Mouse (Mus musculus) cerebellum, postnatal 14 days (tissue): ENCODE measurements around the gene Gm45234.

Experiments used
- DNase-seq, 2 experiments: peaks; one replicate each; pipeline ENCODE4 v3.0.0; 2021; ENCODE audit warnings: mixed read lengths in 2 of 2

The Gm45234 gene

DNA sequence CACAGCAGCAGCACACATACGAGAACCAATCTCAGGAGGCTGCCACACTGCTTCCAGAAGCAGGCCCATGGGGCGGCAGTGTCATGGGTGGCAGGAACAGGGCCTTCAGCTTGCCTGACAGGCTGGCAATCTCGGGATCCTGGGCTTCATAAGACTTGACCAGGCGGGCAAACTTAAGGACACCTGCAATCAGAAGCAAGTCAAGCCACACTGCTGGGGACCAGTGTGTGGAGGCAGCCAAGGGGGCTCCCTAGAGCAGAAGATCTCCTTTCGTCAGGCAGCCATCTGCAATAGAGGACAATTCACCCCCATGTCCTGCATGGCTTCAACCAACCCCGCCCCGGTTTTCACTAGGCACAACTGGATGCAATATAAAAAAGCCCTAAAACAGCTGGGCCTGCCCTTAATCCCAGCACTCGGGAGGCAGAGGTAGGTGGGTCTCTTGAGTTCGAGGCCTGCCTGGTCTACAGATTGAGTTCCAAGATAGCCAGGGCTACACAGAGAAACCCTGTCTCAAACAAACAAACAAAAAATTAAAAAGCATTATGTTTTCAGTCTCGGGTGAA lies 16.5 kb downstream of the Gm45234 start:
- no peak for DNase-seq

DNA sequence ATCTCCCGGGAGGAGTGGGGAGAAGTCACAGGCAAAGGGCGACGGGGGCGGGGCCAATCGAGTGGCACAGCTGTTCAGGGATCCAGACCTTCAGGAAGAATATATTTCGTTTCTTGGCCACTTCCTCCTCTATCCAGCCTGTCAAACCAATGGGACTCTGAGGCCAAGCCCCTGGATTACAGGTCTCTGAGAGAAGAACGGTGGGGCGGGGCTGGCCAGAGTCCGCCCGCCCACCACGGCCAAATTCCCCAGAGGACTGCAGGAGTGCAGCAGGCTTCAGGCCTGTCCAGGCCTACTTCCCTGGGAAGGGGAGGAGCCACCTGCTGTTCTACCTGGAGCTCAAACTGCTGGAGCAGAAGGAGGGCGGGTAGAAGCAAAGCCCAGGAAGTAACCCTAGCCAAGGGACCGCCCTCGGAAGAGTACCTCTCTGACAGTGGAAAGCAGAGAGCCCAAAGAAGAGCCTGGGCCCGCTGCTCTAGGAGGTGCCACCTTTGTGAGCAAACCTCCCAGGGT lies 17.3 kb downstream of the Gm45234 start, which contains the start of gene Ptpn6:
Ptpn6 (minus strand) TSS at position 204 of the 513 bp plus-strand sequence.
- DNase-seq: peak in 1 of 2 experiments; percentile 32

DNA sequence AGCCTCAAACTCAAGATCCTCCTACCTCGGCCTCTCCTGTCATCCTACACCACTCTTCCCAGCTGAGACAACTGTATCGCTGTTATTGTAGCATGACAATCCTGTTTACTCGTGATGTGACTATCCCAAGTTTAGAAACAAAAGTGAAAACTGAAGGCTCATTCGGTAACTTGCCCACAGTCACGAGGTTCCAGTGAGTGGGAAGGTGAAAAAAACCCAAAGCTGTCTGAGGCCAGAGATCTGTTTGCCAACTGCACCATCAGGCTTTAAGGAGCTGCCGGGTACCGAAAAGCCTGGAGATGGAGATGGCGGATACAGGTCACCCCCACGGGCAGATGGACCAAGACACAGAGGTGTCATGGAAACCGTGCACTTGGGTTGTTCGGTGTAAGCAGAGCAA lies 18.8 kb downstream of the Gm45234 start:
- no peak for DNase-seq

DNA sequence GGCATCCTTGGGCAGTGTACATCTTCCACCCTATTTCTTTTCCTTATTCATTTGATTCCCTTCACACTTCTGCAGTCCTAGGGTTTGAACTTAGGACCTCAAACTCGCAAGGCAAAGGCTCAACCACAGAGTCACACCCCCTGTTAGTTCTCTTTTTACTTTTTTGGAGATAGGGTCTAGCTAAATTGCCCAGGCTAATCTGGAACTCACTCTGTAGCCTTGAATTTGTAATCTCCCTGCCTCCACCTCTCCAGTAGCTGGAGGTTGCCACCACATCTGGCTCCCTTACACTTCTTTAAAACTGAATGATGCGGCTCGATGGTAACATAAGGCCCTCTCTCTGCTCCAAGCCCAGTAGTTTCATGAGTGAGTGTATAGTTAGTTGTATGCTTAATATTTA lies 21.4 kb downstream of the Gm45234 start:
- DNase-seq: no peak

DNA sequence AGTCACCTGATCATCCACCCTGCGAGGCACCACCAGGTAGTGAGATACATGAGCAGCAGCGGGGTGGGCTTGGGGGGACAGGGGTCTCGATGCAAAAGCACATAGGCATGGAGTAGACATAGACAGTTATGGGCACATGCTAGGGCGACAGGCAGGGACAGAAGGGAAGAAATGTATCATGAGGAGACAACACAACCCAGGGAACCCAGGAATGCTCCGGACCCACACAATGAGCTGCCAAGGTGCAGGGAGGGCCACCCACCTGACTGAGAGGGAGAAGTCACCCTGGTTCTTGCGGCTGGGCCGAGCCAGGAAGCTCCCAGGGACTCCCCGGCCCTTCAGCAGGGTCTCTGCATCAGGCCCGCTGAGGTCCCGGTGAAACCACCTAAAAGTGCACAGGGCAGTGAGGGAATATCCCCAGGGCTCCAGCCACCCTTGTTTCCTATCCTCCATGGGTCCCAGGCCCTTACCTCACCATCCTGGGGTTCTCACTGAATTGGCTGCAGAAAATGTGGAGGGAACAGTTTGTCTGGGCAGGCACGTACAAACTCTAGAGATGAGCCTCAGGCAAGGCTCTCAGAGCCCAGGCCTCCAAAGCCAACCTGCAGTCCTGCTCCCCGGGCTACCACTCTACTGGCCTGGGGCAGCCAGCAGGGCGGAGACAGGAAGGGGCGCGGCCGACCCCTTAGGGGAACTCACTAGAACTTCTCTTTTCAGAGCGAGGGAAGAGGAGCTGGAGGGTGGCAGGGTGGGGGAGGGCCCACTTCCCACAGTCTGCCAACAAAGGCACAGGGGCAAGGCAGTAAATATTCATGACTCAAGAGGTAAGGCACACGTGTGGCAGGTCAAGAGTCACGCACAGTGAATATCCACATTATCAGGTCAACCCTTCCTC lies 23.1 kb downstream of the Gm45234 start:
- DNase-seq: no peak

DNA sequence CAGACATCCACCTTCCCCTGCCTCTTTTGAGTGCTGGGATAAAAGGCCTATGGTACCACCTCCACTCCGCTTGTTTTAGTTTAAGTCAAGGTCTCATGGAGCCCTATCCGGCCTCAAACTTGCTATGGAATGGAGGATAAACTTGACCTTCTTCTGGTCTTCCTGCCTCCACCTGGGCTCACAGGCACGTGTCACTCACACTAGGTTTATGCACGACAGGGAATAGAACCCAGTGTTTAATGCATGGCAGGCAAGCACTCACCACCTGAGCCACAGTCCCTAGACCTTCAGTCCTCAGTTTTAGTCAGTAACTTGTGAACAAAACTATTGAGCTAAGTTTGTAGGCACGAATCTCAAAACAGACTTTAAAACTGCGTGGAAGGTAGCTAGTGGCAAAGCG lies 24.8 kb downstream of the Gm45234 start:
- DNase-seq: no peak

DNA sequence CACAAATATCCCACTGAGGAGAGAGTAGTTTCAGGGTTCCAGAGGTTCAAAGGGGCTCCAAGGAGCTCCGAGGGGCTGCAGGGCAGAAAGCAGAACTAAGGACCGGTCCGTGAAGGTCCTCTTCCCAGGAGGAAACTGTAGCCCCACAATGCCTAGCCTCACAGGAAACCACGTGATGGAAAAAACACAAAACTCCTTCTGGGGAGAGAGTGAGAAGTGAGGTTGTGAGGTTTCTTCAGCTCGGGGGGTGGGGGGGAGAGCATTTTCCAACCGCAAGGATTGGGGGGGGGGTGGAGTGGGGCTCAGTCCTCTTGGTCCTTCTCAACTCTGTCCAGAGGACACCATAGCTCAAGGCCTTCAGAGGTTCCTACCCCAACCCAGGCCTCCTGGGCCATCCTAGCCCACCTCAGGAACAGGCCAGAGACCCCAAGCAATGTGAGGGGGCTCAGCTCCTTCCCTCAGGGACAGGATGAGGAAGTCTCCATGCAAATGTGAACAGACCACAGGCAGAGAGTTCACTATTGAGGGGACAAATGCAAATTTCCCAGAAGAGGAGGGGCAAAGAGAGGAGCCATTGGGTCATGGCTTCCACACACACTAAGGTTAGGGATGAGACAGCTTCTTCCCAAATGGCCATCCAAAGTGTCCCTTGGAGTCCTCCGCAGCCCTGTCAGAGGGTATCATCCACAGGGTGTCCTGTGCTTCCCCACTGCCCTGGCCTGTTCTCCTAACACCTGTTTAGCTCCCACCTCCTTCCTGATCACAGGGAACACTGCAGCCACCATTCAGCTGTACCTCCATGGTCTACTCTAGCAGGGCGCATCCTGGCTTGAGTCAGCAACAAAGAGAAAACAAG lies 25.7 kb downstream of the Gm45234 start:
- no peak for DNase-seq

DNA sequence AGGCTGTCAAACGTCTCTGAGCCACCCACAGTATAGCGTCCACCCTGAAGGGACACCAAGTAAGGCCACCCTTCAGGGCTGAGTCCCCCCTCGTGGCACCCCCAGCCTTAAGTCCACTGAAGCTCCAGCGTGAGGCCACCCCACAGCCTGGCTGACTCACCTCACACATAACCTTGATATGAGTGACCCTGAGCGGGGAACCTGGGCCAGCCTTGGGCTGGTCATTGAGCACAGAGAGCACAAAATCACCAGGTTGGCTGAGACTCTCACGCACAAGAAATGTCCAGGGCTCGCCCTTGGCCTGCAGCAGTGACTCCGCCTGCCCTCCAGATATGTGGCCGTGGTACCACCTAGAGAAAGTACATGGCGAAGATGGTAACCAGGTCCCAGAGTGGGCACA lies 27.2 kb downstream of the Gm45234 start:
- DNase-seq: no peak

DNA sequence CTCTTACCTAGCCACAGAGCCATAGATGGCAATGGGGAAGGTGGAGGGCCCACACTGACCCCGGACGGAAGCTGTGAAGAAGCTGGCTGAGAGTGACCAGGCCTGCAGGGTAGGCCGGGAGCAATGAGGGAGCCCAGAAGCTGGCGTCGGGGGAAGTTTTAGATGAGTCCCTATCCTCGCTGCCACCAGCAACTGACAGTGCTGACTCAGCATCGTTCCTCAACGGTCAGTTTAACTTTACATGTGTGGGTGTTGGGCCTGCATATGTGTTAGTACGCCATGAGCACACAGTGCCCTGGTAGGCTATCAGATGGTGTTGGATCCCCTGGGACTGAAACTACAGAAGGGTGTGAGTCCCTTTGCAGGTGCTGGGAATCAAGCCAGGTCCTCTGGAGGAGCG lies 31.3 kb downstream of the Gm45234 start:
- DNase-seq: no peak

DNA sequence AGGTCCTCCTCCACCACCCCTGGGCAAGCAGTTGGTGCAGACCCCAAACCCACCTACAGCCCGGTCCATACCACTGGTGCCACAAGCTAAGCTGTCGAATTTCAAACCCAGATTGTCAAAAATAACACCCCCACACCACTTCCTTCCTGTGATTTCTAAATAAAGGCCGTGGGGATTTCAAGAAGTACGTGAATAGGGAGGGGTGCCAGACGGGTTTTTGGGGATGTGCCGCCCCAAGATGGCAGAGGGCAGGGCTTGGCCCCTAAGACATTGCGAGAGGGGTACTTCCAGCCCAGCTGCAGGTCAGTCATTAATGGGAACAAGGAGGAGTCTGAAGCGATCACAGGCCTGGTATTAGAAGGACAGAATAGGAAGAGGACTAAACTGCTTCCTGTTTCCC lies 32.3 kb downstream of the Gm45234 start:
- no peak for DNase-seq

DNA sequence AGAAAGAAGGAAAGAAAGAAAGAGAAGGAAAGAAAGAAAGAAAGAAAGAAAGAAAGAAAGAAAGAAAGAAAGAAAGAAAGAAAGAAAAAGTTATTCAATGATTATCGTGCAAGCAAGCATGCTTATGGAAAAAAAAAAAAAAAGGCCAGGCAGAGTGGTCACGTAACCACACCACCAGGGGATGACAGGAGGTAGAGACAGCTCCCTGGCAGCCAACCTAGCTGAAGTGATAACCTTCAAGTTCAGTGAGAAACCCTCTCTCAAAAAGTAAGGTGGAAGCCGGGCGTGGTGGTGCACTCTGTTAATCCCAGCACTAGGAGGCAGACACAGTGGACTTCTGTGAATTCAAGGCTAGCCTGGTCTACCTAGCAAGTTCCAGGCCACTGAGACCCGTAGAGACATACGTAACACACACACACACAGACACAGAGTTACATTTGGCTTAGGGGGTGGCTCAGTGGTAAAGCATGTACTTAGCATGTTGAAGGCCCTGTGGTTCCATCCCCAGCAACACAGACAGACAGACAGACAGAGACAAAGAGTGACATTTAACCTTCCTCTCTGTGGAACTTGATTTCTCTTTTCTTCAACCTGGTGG lies 32.8 kb downstream of the Gm45234 start:
- no peak for DNase-seq

DNA sequence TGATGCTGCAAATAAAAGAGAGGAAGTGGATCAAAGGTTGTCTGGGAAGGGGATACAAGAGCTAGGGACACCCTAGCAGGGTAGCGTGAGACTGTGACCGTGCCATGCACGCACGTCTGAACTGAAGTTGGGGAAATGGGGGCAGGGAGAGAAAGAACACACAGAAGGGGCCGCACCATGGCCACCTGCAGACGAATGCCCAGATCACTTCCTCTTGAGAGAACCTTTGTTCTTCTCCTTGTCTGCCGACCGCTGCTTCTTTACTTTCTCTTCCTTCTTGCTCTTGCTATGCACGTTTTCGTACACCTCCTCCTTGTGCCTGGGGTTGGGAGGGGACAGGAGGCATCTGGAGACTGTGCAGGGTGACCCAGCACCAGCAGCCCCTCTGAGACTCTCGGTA lies 34.9 kb downstream of the Gm45234 start:
- DNase-seq: no peak

DNA sequence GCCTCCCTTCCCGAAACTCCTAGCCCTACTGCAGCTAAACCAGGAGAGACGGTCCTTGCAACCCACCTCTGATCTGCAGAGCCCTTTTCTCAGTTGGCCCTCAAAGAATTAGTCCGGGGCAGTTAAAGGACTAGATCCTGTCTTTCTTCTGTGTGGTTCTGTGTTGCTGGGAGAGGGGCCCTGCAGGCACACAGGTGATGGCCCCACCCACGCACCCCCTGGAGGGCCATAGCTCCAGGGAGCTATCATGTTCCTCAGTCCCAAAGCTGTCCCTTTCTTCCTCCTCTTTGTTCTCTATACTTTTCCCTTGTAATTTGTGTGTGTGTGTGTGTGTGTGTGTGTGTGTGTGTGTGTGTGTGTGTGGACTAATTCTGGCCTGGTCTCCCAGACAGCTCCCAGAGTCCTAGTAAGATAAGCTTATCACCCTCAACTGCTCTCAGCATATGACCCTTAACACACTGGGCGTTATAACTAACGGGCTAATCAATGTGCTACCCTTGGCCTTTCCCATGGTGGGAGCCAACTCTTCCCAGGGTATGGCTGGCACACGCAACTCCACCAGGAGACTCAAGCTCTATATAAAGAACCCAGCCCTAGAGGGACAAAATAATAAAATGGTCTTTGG lies 36.4 kb downstream of the Gm45234 start:
- DNase-seq: no peak

DNA sequence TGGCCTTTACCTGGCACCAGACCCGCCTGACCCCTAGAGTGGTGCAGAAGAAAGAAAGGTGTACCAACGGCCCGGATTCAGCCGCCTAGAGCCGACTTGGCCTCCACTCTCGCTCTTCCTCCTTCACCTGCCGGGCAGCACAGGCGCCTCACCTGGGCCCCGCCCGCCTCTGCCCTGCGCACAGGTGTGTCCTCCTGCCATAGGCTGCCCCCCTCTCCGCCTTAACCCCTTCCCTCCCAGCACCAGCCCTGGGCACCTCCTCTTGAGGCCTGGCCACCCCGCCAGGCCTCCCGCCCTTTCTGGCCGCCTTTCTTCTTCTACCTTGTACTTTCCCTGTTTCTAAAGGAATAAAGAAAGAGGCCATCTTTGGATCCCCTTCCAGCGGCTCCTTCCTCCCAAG lies 37.1 kb downstream of the Gm45234 start:
- no peak for DNase-seq

DNA sequence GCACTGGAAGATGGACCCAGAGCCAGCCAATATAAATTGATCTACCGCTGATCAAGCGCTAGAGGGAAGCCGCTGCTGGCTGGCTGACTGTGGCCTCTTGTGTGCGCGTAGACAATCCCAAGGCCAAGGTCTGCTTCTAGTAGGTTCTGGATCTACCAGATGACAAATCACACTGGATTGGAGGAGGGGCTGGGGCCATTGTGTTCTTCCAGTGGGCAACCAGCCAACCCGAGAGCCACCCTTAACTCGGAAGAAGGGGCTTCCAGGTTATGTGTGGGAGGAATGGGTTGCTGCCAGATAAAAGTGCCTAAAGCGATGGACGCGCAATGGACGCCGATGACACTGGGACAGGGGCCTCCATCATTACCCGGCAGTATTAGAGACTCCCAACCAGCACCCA lies 37.9 kb downstream of the Gm45234 start:
- no peak for DNase-seq

DNA sequence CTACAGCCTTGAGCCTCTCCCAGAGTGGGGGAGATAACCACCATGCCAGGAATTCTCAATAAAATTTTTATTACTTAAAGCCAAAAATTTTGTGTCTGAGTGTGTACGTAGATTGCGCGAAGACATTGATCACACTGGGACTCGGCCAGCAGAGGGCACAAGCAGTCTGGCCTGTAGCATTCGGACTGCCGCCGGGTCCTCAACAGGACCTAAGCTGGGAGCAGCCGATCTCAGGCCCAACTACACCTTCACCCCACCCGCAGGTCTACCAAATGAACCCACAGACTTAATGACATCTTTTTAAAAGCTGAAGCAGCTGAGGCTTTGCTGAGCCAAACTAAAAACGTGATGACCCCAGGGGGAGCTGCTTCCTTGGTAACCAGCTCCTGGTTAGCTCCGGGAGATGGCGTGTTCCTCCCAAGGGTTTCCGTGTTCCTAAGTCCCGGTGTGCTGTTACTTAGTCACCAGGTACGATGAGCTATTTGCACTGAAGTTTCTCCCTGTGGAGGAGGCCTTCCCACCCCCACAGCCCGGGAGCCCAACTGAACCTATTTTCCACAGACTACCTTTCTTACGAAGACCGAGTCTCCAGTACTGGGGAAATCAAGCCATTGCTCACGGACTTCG lies 38.8 kb downstream of the Gm45234 start:
- DNase-seq: peak; percentile 58 to 67

DNA sequence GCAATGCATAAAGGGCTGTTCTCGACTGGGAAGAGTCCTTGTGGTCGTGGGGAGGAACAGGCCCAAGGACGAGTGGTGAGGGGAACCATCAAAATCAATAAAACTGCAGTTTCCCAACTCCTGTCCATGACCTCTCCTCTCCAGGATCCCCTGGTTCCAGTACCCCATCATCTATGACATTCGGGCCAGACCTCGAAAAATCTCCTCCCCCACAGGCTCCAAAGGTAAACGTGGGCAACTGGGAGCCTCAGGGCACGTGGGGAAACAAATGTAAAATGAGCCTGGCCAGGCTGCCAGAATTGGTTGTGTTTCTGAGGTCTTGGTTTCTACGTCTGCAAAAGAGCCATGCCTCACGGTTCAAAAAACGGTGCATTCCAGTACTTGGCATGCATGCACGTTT lies 42.9 kb downstream of the Gm45234 start:
- DNase-seq: no peak

DNA sequence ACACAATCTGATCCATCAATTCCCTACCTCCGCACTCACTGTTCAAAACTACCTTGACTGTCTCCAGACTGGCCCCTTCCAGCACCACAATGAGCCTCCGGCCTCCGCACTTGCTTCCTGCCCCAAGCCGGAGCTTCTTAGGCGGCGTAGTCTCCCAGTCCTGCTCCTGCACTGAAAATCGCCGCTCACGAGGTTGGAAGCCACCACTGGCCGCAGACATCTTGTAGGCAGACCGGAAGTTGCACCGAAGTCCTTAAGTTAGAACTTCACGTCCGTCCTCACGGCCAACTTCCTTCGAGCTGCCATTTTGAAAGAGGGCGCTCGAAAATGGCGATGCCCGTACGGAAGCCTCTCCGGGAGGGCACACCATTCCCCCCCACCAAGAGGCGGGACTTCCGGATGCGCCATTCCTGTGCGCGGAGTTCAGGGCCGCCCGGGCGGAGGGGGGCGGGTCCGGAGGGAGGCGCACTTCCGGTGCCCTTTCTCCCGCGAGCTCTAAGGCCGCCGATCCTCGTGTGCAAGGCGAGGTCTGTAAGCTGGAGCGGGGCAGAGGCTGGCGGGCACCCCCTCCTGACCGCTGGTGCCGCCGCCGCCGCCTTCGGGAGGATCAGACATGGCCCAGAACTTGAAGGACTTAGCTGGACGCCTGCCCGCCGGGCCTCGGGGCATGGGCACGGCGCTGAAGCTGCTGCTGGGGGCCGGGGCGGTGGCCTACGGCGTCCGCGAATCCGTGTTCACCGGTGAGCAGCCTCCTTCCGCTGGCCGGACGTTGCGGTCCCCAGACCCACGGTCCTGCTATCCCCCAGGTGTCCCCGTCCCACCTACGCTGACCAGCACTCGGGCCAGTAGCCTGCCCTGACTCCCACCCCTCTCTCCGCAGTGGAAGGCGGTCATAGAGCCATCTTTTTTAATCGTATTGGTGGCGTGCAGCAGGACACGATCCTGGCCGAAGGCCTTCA lies 43.7 kb downstream of the Gm45234 start, which contains the start of the genes Emg1 and Phb2:
Emg1 (minus strand) TSS at position 355 of the 959 bp plus-strand sequence.
Phb2 (plus strand) TSS at position 513 of the 959 bp plus-strand sequence.
- peak; percentile 98 to 99 for DNase-seq

DNA sequence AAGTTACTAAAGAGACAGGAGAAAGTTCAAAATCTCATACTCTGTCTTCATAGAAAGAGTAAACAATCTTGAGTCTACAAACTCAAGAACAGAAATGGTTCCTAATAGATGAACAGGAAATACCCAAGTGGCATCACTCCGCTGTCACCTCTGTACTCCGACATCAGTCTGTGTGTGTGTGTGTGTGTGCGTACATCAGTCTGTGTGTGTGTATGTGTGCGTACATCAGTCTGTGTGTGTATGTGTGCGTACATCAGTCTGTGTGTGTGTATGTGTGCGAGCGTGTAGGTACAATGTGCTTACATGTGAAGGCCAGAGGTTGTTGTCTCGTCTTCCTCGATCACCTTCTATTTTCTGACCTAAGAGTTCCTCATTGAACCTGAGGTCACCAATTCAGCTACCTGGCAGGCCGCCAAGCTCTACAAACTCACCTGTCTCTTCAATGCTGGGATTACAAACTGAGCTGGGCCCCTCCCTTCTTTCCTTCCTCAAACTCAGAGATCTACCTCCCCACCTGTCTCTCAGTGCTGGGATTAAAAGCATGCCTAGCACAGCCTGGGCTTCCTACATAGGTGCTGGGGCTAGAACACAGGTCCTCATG lies 47.4 kb downstream of the Gm45234 start:
- no peak for DNase-seq

DNA sequence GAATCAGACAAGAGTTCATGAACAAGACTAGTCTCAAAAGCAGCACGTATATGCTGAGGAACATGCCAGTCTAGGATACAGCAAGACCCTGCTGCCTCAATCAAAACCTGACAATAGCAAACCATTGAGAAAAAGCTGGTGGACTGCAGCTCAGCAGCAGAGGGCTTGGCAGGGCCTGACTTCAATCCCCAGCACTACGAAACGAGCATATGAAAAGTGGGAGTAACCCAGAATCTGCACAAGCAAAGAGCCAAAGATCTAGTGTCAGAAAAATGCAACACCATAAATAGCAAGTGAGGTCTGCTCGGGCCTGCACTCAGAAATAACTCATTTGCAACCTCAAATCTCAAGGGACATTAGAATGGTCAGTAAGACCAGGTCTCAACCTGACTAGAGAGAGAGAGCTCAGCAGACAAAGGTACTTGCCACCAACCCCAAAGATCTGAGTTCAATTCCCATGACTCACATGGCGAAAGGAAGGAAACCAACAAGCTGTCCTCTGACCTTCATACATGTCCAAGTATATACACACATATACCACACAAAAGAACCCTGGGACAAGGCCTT lies 49.7 kb downstream of the Gm45234 start:
- no peak for DNase-seq
